Mouse (Mus musculus) G1E (cell line): ENCODE data around the gene Cpd.

ENCODE experiments used
- CTCF ChIP-seq: IDR thresholded peaks from 2 replicates; pipeline ENCODE4 v1.5.1; 2012; ENCODE audit warnings: low read depth, low read length, inconsistent platforms, mixed read lengths
- GATA1 ChIP-seq: IDR thresholded peaks from 2 replicates; pipeline ENCODE4 v1.6.1; 2012; ENCODE audit warnings: borderline replicate concordance, low read length, inconsistent platforms, mixed read lengths
- TAL1 ChIP-seq: conservative IDR thresholded peaks from 2 replicates; pipeline ENCODE4 v1.6.1; 2012; ENCODE audit warnings: low read depth, low read length, inconsistent platforms, mixed read lengths

DNA sequence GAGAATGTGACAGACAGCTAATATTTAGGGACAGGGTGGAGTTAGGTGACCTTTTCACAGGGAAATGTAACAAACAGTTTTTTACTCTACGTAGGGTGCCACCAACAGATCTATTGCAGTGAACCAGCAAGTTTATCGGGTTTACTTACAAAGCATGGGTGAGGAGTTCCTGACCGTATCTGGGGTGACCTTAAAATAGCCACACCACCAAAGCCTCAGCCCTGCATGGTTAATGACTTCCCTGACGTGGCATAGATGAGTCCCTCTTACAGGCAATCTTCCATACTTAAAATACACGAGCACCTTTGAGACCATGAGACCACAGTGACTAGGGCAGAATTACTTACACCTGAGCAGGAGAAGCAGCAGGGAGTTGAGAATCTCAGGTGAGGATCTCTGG lies 12.0 kb upstream of the Cpd start:
- TF ChIP-seq CTCF (no peak), TAL1 (no peak), GATA1 (no peak)
